Mouse (Mus musculus): ENCODE results near the gene Dpep3.

Dpep3 gene

GRCm38 (mm10) chr8:105981146-105981545 is 1.9 kb upstream of the Dpep3 start:
- in situ Hi-C loops (cut with MboI; ENCODE audit: low sequenced_read_pairs): no loop called here

GRCm38 (mm10) chr8:105975363-105975762 is 3.9 kb downstream of the Dpep3 start:
- in situ Hi-C loops (cut with MboI; ENCODE audit: low sequenced_read_pairs): no loop called here

GRCm38 (mm10) chr8:105971019-105971720 is 8.1 kb downstream of the Dpep3 start:
- in situ Hi-C loops (cut with MboI; ENCODE audit: low sequenced_read_pairs): no loop called here

- in situ Hi-C loops (cut with MboI; ENCODE audit: low sequenced_read_pairs): no loop called here
These were observed 9.9 kb downstream of the Dpep3 start for GRCm38 (mm10) chr8:105969367-105969766.

GRCm38 (mm10) chr8:105966692-105967311 is 12.4 kb downstream of the Dpep3 start:
- in situ Hi-C loops (cut with MboI; ENCODE audit: low sequenced_read_pairs): no loop called here

- in situ Hi-C loops (cut with MboI; ENCODE audit: low sequenced_read_pairs): no loop called here
These were observed 13.3 kb downstream of the Dpep3 start, which contains the start of gene Slc12a4 for GRCm38 (mm10) chr8:105965905-105966341. Gene Slc12a4, minus strand, starts transcription at chr8:105966097.

GRCm38 (mm10) chr8:105965266-105965904 is 13.8 kb downstream of the Dpep3 start:
- in situ Hi-C loops (cut with MboI; ENCODE audit: low sequenced_read_pairs): no loop called here

GRCm38 (mm10) chr8:105964506-105965265 is 14.5 kb downstream of the Dpep3 start:
- in situ Hi-C loops (cut with MboI; ENCODE audit: low sequenced_read_pairs): no loop called here

- in situ Hi-C loops (cut with MboI; ENCODE audit: low sequenced_read_pairs): no loop called here
These were observed 17.7 kb downstream of the Dpep3 start for GRCm38 (mm10) chr8:105961536-105961935.

GRCm38 (mm10) chr8:105961101-105961500 is 18.1 kb downstream of the Dpep3 start:
- in situ Hi-C loops (cut with MboI; ENCODE audit: low sequenced_read_pairs): no loop called here

- in situ Hi-C loops (cut with MboI; ENCODE audit: low sequenced_read_pairs): no loop called here
These were observed 19.9 kb downstream of the Dpep3 start for GRCm38 (mm10) chr8:105959350-105959749.

- in situ Hi-C loops (cut with MboI; ENCODE audit: low sequenced_read_pairs): no loop called here
These were observed 21.4 kb downstream of the Dpep3 start for GRCm38 (mm10) chr8:105957813-105958212.

- in situ Hi-C loops (cut with MboI; ENCODE audit: low sequenced_read_pairs): no loop called here
These were observed 22.7 kb downstream of the Dpep3 start for GRCm38 (mm10) chr8:105956556-105956955.

- in situ Hi-C loops (cut with MboI; ENCODE audit: low sequenced_read_pairs): no loop called here
These were observed 28.1 kb downstream of the Dpep3 start for GRCm38 (mm10) chr8:105951057-105951659.

- in situ Hi-C loops (cut with MboI; ENCODE audit: low sequenced_read_pairs): no loop called here
These were observed 29.9 kb downstream of the Dpep3 start for GRCm38 (mm10) chr8:105949350-105949749.

GRCm38 (mm10) chr8:105943321-105943739 is 35.9 kb downstream of the Dpep3 start, which contains the start of gene Lcat:
Gene Lcat, minus strand, starts transcription at chr8:105943382.
- in situ Hi-C loops (cut with MboI; ENCODE audit: low sequenced_read_pairs): no loop called here

- in situ Hi-C loops (cut with MboI; ENCODE audit: low sequenced_read_pairs): no loop called here
These were observed 36.7 kb downstream of the Dpep3 start for GRCm38 (mm10) chr8:105942542-105942941.

GRCm38 (mm10) chr8:105942026-105942425 is 37.2 kb downstream of the Dpep3 start:
- in situ Hi-C loops (cut with MboI; ENCODE audit: low sequenced_read_pairs): no loop called here

- in situ Hi-C loops (cut with MboI; ENCODE audit: low sequenced_read_pairs): no loop called here
These were observed 40.9 kb downstream of the Dpep3 start, which contains the start of gene Psmb10 for GRCm38 (mm10) chr8:105938306-105938669. Gene Psmb10, minus strand, starts transcription at chr8:105938444.

GRCm38 (mm10) chr8:105937496-105938305 is 41.5 kb downstream of the Dpep3 start:
- in situ Hi-C loops (cut with MboI; ENCODE audit: low sequenced_read_pairs): no loop called here
